25 mouse cellular contexts compared by ENCODE assay signal in genomic region chr16:32929918-32930317, GRCm38 (mm10). TPM values are rescaled to one million over a fixed set of nuclear protein-coding genes. Genes with fewer than 3 reads are reported as not detected.
DNase-seq lines count a peak whose midpoint lies in the region; ATAC-seq lines count a peak whose summit lies in the region.
"Had no signal": no experiment of that assay in that cellular context is flagged by ENCODE, and none has a peak within 500 bp of the region (broad histone marks: within the 10 kb centered on the region; RNA-seq: fewer than 3 reads in every experiment).

No protein-coding gene starts in this region.

- no peaks in the 10 kb centered on the region for H3K9me3 ChIP-seq in hindbrain, embryonic 12.5 days (replicated peaks)
- H3K9me3 ChIP-seq in hindbrain, embryonic 14.5 days (ENCODE audit: control insufficient read depth, low read length): no peaks in the 10 kb centered on the region
- no peaks in the 10 kb centered on the region for H3K9me3 ChIP-seq in neural tube, embryonic 13.5 days
- H3K9me3 ChIP-seq in neural tube, embryonic 15.5 days (replicated peaks): no peaks in the 10 kb centered on the region
- H3K9me3 ChIP-seq: forebrain, embryonic 10.5 days; G1E; hindbrain, embryonic 10.5 days; limb, embryonic 10.5 days had no signal

- H3K4me3 ChIP-seq in hindbrain, embryonic 12.5 days: no peak overlapping the region
- H3K4me3 ChIP-seq in hindbrain, embryonic 14.5 days (replicated peaks; ENCODE audit: low read length): no peak overlapping the region
- H3K4me3 ChIP-seq in neural tube, embryonic 13.5 days: no peak overlapping the region
- no peak overlapping the region for H3K4me3 ChIP-seq in neural tube, embryonic 15.5 days (replicated peaks)
- H3K4me3 ChIP-seq: forebrain, embryonic 10.5 days; hindbrain, embryonic 10.5 days; limb, embryonic 10.5 days had no signal

- H3K36me3 ChIP-seq in hindbrain, embryonic 12.5 days: 0 out of 2 replicates have a peak, but pooled peaks cover 4% of the 10 kb centered on the region
- no peaks in the 10 kb centered on the region for H3K36me3 ChIP-seq in hindbrain, embryonic 14.5 days (replicated peaks; ENCODE audit: control insufficient read depth, insufficient read depth)
- H3K36me3 ChIP-seq in neural tube, embryonic 13.5 days: peaks cover 7% of the 10 kb centered on the region; the same call in 1 of the 2 replicates
- no peaks in the 10 kb centered on the region for H3K36me3 ChIP-seq in neural tube, embryonic 15.5 days

- no peak for ATAC-seq in hindbrain, embryonic 12.5 days (ENCODE audit: low FRiP score)
- ATAC-seq in hindbrain, embryonic 14.5 days (ENCODE audit: low FRiP score): no peak
- no peak for ATAC-seq in neural tube, embryonic 13.5 days (ENCODE audit: low read depth)
- ATAC-seq in neural tube, embryonic 15.5 days (ENCODE audit: low FRiP score): no peak
- ATAC-seq: liver, postnatal 0 days; lung, postnatal 0 days had no signal

- no peak overlapping the region for H3K9ac ChIP-seq in hindbrain, embryonic 12.5 days
- no peak overlapping the region for H3K9ac ChIP-seq in hindbrain, embryonic 14.5 days
- no peak overlapping the region for H3K9ac ChIP-seq in neural tube, embryonic 13.5 days
- no peak overlapping the region for H3K9ac ChIP-seq in neural tube, embryonic 15.5 days (replicated peaks)
- H3K9ac ChIP-seq: liver, postnatal 0 days had no signal

- WGBS in hindbrain, embryonic 12.5 days: 13% methylated on average over 2 of the region's 2 CpGs
- WGBS in hindbrain, embryonic 14.5 days: 11% methylated on average over 2 of the region's 2 CpGs
- 34% methylated on average over 2 of the region's 2 CpGs for WGBS in neural tube, embryonic 13.5 days
- 20% methylated on average over 2 of the region's 2 CpGs for WGBS in neural tube, embryonic 15.5 days

- H3K27ac ChIP-seq in hindbrain, embryonic 12.5 days: no peak overlapping the region
- H3K27ac ChIP-seq in hindbrain, embryonic 14.5 days: no peak overlapping the region
- H3K27ac ChIP-seq in neural tube, embryonic 13.5 days (replicated peaks): no peak overlapping the region; the same call in 1 of the 2 replicates
- H3K27ac ChIP-seq in neural tube, embryonic 15.5 days (replicated peaks): no peak overlapping the region
- H3K27ac ChIP-seq: forebrain, embryonic 10.5 days; hindbrain, embryonic 10.5 days; kidney, postnatal 0 days; limb, embryonic 10.5 days had no signal

- H3K4me1 ChIP-seq in hindbrain, embryonic 12.5 days: 0 out of 2 replicates have a peak, but pooled peaks cover 4% of the 10 kb centered on the region
- 0 out of 2 replicates have a peak, but pooled peaks cover 3% of the 10 kb centered on the region for H3K4me1 ChIP-seq in hindbrain, embryonic 14.5 days (replicated peaks; ENCODE audit: control insufficient read depth, insufficient read depth, low read length)
- H3K4me1 ChIP-seq in neural tube, embryonic 13.5 days (replicated peaks): peaks cover 4% of the 10 kb centered on the region; the same call in 1 of the 2 replicates
- peaks cover 4% of the 10 kb centered on the region; the same call in 1 of the 2 replicates for H3K4me1 ChIP-seq in neural tube, embryonic 15.5 days

- peak; percentile 20 for DNase-seq in embryo, embryonic 11 days
- no peak for DNase-seq in embryo, embryonic 10.5 days (ENCODE audit: low spot score)
- DNase-seq in hindbrain, embryonic 14.5 days (ENCODE audit: low spot score): no peak
- DNase-seq in induced T-regulatory cell, adult 2 months (ENCODE audit: low read depth): peak; percentile 53
- no peak for DNase-seq in adrenal gland, adult (ENCODE audit: inconsistent age in 2 of 2, low spot score in 1 of 2)
- DNase-seq: adrenal gland, adult 8-10 months; cerebellum, adult 2 months; cerebellum, postnatal 25 days; gastrocnemius, postnatal 10 days; kidney, adult 2 months; liver, postnatal 0 days; right cerebral cortex, postnatal 14 days; thymus, postnatal 14 days had no signal

- H3K27me3 ChIP-seq in hindbrain, embryonic 12.5 days: no peaks in the 10 kb centered on the region
- no peaks in the 10 kb centered on the region for H3K27me3 ChIP-seq in hindbrain, embryonic 14.5 days (ENCODE audit: control insufficient read depth, insufficient read depth, low read length)
- H3K27me3 ChIP-seq in neural tube, embryonic 13.5 days: no peaks in the 10 kb centered on the region
- H3K27me3 ChIP-seq in neural tube, embryonic 15.5 days (replicated peaks): no peaks in the 10 kb centered on the region
- H3K27me3 ChIP-seq: CH12.LX had no signal

- 0 out of 2 replicates have a peak overlapping the region, but pooled peaks have one; percentile 4 for H3K4me2 ChIP-seq in hindbrain, embryonic 12.5 days (replicated peaks)
- H3K4me2 ChIP-seq in hindbrain, embryonic 14.5 days (replicated peaks): no peak overlapping the region
- 0 out of 2 replicates have a peak overlapping the region, but pooled peaks have one; percentile 9 for H3K4me2 ChIP-seq in neural tube, embryonic 13.5 days
- no peak overlapping the region for H3K4me2 ChIP-seq in neural tube, embryonic 15.5 days
- H3K4me2 ChIP-seq: heart, embryonic 11.5 days; midbrain, embryonic 11.5 days had no signal

RNA-seq across cellular contexts. Expression of gene Lrch3, which starts 16.0 kb away (rescaled TPM):
- polyA plus RNA-seq in hindbrain, embryonic 12.5 days (2016; fragmentation: Nextera tagmentation; extraction: Ambion mirVana): 50.3 and 53.3 TPM in 2 replicates
- 46.5 and 53.0 TPM in 2 replicates for polyA plus RNA-seq in hindbrain, embryonic 14.5 days (2014; fragmentation: Nextera tagmentation; extraction: Ambion mirVana)
- polyA plus RNA-seq in neural tube, embryonic 13.5 days (2015; fragmentation: Nextera tagmentation; extraction: Ambion mirVana): 39.2 and 49.2 TPM in 2 replicates
- polyA plus RNA-seq in neural tube, embryonic 15.5 days (2015; fragmentation: Nextera tagmentation; extraction: Ambion mirVana): 31.8 and 36.2 TPM in 2 replicates

RNA-seq across cellular contexts. Expression of gene Rubcn, which starts 52.4 kb away (rescaled TPM):
- polyA plus RNA-seq in hindbrain, embryonic 12.5 days (2016; fragmentation: Nextera tagmentation; extraction: Ambion mirVana): 27.8 and 30.1 TPM in 2 replicates
- polyA plus RNA-seq in hindbrain, embryonic 14.5 days (2014; fragmentation: Nextera tagmentation; extraction: Ambion mirVana): 34.2 and 34.7 TPM in 2 replicates
- polyA plus RNA-seq in neural tube, embryonic 13.5 days (2015; fragmentation: Nextera tagmentation; extraction: Ambion mirVana): 27.6 and 28.3 TPM in 2 replicates
- polyA plus RNA-seq in neural tube, embryonic 15.5 days (2015; fragmentation: Nextera tagmentation; extraction: Ambion mirVana): 31.2 and 31.9 TPM in 2 replicates

RNA-seq across cellular contexts. Expression of gene Fyttd1, which starts 52.6 kb away (rescaled TPM):
- 121 and 133 TPM in 2 replicates for polyA plus RNA-seq in hindbrain, embryonic 12.5 days (2016; fragmentation: Nextera tagmentation; extraction: Ambion mirVana)
- polyA plus RNA-seq in hindbrain, embryonic 14.5 days (2014; fragmentation: Nextera tagmentation; extraction: Ambion mirVana): 143 and 167 TPM in 2 replicates
- polyA plus RNA-seq in neural tube, embryonic 13.5 days (2015; fragmentation: Nextera tagmentation; extraction: Ambion mirVana): 100 and 112 TPM in 2 replicates
- 102 and 111 TPM in 2 replicates for polyA plus RNA-seq in neural tube, embryonic 15.5 days (2015; fragmentation: Nextera tagmentation; extraction: Ambion mirVana)

Comparison
In these comparisons a context has a peak if more than half of its experiments do, and no peak if none do; other contexts are left out.
1. DNase-seq: peak in embryo, embryonic 11 days (single experiment) and induced T-regulatory cell, adult 2 months (single experiment); none in embryo, embryonic 10.5 days (single experiment), hindbrain, embryonic 14.5 days (single experiment) and adrenal gland, adult (0 of 2).
2. H3K4me2 ChIP-seq: peak in hindbrain, embryonic 12.5 days (single experiment) and neural tube, embryonic 13.5 days (single experiment); none in hindbrain, embryonic 14.5 days (single experiment) and neural tube, embryonic 15.5 days (single experiment).